Mouse (Mus musculus) naive thymus-derived CD4-positive, alpha-beta T cell, adult 2 months (primary cell): ENCODE measurements around the gene Strn3.
"Not testable (repeated sequence)": the region's sequence is repeated elsewhere in the genome, so short reads cannot be mapped to it uniquely, and the experiment has no call there.

Experiments
- DNase-seq: peaks from one replicate; pipeline ENCODE4 v3.0.0-alpha.2; 2011; ENCODE audit warnings: low read depth

Gene Strn3

GRCm38 (mm10) chr12:51612361-51612760 lies 79.3 kb downstream of the Strn3 start:
- DNase-seq: no peak

GRCm38 (mm10) chr12:51606138-51606537 lies 85.6 kb downstream of the Strn3 start:
- DNase-seq: no peak

GRCm38 (mm10) chr12:51603306-51603705 lies 88.4 kb downstream of the Strn3 start:
- DNase-seq: no peak

GRCm38 (mm10) chr12:51594030-51594470 lies 97.6 kb downstream of the Strn3 start:
- no peak for DNase-seq

GRCm38 (mm10) chr12:51593229-51594029 lies 98.3 kb downstream of the Strn3 start, which contains the start of gene Coch:
Coch (plus strand) TSS chr12:51593341.
- no peak for DNase-seq

- DNase-seq: no peak
These were observed 98.8 kb downstream of the Strn3 start for GRCm38 (mm10) chr12:51592888-51593228.

- no peak for DNase-seq
These were observed 99.8 kb downstream of the Strn3 start for GRCm38 (mm10) chr12:51591921-51592320.

- no peak for DNase-seq
These were observed 102.4 kb downstream of the Strn3 start for GRCm38 (mm10) chr12:51589263-51589662.

GRCm38 (mm10) chr12:51577816-51578215 lies 113.9 kb downstream of the Strn3 start:
- not testable (repeated sequence) for DNase-seq

- no peak for DNase-seq
These were observed 119.0 kb downstream of the Strn3 start for GRCm38 (mm10) chr12:51572651-51573050.

- DNase-seq: no peak
These were observed 121.8 kb downstream of the Strn3 start for GRCm38 (mm10) chr12:51569944-51570343.

- no peak for DNase-seq
These were observed 122.2 kb downstream of the Strn3 start for GRCm38 (mm10) chr12:51569472-51569871.

- DNase-seq: no peak
These were observed 124.5 kb downstream of the Strn3 start for GRCm38 (mm10) chr12:51567225-51567624.

- no peak for DNase-seq
These were observed 130.3 kb downstream of the Strn3 start for GRCm38 (mm10) chr12:51561416-51561815.
